ENCODE assay signal across 8 mouse cellular contexts in the genomic region with DNA sequence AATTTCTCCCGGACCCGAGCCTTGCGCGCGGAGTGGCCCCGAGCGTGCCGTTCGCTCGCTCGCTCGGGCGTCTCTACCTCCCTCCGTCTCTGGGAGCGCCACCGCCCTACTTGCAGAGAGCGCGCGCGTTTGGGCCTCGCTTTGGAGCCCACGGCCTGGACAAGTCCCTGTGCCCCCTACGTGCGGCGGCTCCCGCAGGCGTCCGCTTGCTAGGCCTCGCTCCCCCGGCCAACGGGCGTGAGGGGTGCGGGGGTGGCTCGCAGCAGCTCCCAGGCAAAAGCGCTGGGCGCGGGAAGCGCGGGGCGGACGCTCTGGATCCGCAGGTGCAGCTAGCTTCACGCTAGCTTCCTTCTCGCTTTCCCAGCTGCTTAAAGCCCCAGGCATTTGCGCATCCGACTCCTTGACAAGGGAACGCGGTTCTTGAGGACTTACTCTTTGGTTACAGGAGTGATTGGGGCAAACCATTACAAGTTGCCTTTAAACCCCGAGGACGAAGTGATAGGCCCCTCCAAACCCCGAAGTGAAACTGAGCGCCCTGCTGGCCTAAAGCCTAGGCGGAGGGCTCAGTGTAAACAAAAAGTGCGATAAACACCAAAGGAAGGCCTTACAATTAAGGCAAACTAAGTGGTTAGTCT.
DNase-seq lines count a peak whose midpoint lies in the region; ATAC-seq and TF ChIP-seq lines count a peak whose summit lies in the region.

No protein-coding gene starts in this region.

- peaks cover 11% of the 10 kb centered on the region; the same call in 1 of the 2 replicates for H3K27me3 ChIP-seq in intestine, postnatal 0 days (replicated peaks; ENCODE audit: control insufficient read depth, insufficient read depth, low read length)
- peaks cover 18% of the 10 kb centered on the region; the same call in 1 of the 2 replicates for H3K27me3 ChIP-seq in limb, embryonic 11.5 days (ENCODE audit: control insufficient read depth, insufficient read depth, low read length)
- H3K27me3 ChIP-seq in midbrain, embryonic 11.5 days (ENCODE audit: control insufficient read depth, insufficient read depth, low read length): peaks cover 47% of the 10 kb centered on the region

- TF ChIP-seq POLR2A in cortical plate, adult 2 months (IDR thresholded peaks at IDR 0.05; ENCODE audit: extremely low read depth, insufficient read depth, low read length): no peak

- intact Hi-C loops in gastrocnemius, postnatal 14 days (cut with DNase I; ENCODE audit: low total_unique reads): loop anchor here (5.0 kb wide), 1 partner anchor 36 kb away; no protein-coding TSS in a partner anchor

- ATAC-seq in intestine, postnatal 0 days: peak; percentile 63
- peak; percentile 24; the same call in 1 of the 2 replicates for ATAC-seq in limb, embryonic 11.5 days (ENCODE audit: insufficient number of reproducible peaks, low FRiP score, low TSS enrichment, low read depth)
- ATAC-seq in midbrain, embryonic 11.5 days (ENCODE audit: low FRiP score): peak; percentile 58

- WGBS in intestine, postnatal 0 days: under 1% methylated on average over 49 of the region's 54 CpGs
- under 1% methylated on average over 54 of the region's 54 CpGs for WGBS in limb, embryonic 11.5 days
- under 1% methylated on average over 54 of the region's 54 CpGs for WGBS in midbrain, embryonic 11.5 days

- H3K4me2 ChIP-seq in intestine, postnatal 0 days (replicated peaks; ENCODE audit: low read depth): peak overlapping the region; percentile 84
- H3K4me2 ChIP-seq in limb, embryonic 11.5 days (ENCODE audit: low read depth, severe bottlenecking): peak overlapping the region; percentile 65
- H3K4me2 ChIP-seq in midbrain, embryonic 11.5 days: peak overlapping the region; percentile 90

- no peaks in the 10 kb centered on the region for H3K9me3 ChIP-seq in intestine, postnatal 0 days (ENCODE audit: control insufficient read depth)
- H3K9me3 ChIP-seq in limb, embryonic 11.5 days (ENCODE audit: control insufficient read depth, low read length): no peaks in the 10 kb centered on the region
- no peaks in the 10 kb centered on the region for H3K9me3 ChIP-seq in midbrain, embryonic 11.5 days (ENCODE audit: control insufficient read depth, low read length)

- peak; percentile 45 for DNase-seq in ovary, adult 18-20 months (ENCODE audit: low spot score)
- DNase-seq in ovary, postnatal 10 days (ENCODE audit: low spot score): no peak
- peak; percentile 75 for DNase-seq in gastrocnemius, postnatal 14 days
- peak; percentile 80 for DNase-seq in limb, embryonic 11.5 days (ENCODE audit: low spot score)
- peak; percentile 97 for DNase-seq in midbrain, embryonic 11.5 days (ENCODE audit: low spot score, missing footprints)
- DNase-seq in spleen, postnatal 14 days (ENCODE audit: low spot score in 2 of 2): peak; percentile 53 to 64

- peak overlapping the region; percentile 99 for H3K27ac ChIP-seq in cortical plate, adult 2 months (ENCODE audit: insufficient read depth, low read length)
- peak overlapping the region; percentile 98 for H3K27ac ChIP-seq in intestine, postnatal 0 days (ENCODE audit: low read depth, low read length)
- peak overlapping the region; percentile 80 for H3K27ac ChIP-seq in limb, embryonic 11.5 days (replicated peaks; ENCODE audit: low read depth, low read length)
- peak overlapping the region; percentile 92 for H3K27ac ChIP-seq in midbrain, embryonic 11.5 days (ENCODE audit: low read depth, low read length)

- peak overlapping the region; percentile 79 for H3K4me3 ChIP-seq in cortical plate, adult 2 months (ENCODE audit: insufficient read depth, low read length)
- H3K4me3 ChIP-seq in intestine, postnatal 0 days (ENCODE audit: low read depth, low read length): peak overlapping the region; percentile 84
- H3K4me3 ChIP-seq in limb, embryonic 11.5 days (ENCODE audit: low read depth, low read length): peak overlapping the region; percentile 84
- peak overlapping the region; percentile 84 for H3K4me3 ChIP-seq in midbrain, embryonic 11.5 days (ENCODE audit: low read depth, low read length)

- peak overlapping the region; percentile 85 for H3K9ac ChIP-seq in intestine, postnatal 0 days (ENCODE audit: low read depth, low read length)
- H3K9ac ChIP-seq in limb, embryonic 11.5 days (ENCODE audit: low read length): peak overlapping the region; percentile 83
- H3K9ac ChIP-seq in midbrain, embryonic 11.5 days (ENCODE audit: low read length): peak overlapping the region; percentile 86

- H3K36me3 ChIP-seq in intestine, postnatal 0 days (ENCODE audit: control insufficient read depth, insufficient read depth): no peaks in the 10 kb centered on the region
- H3K36me3 ChIP-seq in limb, embryonic 11.5 days (ENCODE audit: control insufficient read depth, insufficient read depth, low read length): no peaks in the 10 kb centered on the region
- no peaks in the 10 kb centered on the region for H3K36me3 ChIP-seq in midbrain, embryonic 11.5 days (ENCODE audit: control insufficient read depth, insufficient read depth, low read length)

- TF ChIP-seq CTCF in cortical plate, adult 2 months (IDR thresholded peaks at IDR 0.05; ENCODE audit: extremely low read depth, insufficient read depth, low read length): no peak
- peak; percentile 40 for TF ChIP-seq CTCF in intestine, postnatal 0 days (IDR thresholded peaks at IDR 0.05; ENCODE audit: low read depth)

- no peaks in the 10 kb centered on the region; the same call in 1 of the 2 replicates for H3K4me1 ChIP-seq in cortical plate, adult 2 months (ENCODE audit: control insufficient read depth, insufficient read depth, low read length)
- H3K4me1 ChIP-seq in intestine, postnatal 0 days (replicated peaks; ENCODE audit: control insufficient read depth, insufficient read depth, low read length): peaks cover 8% of the 10 kb centered on the region; the same call in 1 of the 2 replicates
- peaks cover 31% of the 10 kb centered on the region for H3K4me1 ChIP-seq in limb, embryonic 11.5 days (ENCODE audit: control insufficient read depth, insufficient read depth, low read length)
- H3K4me1 ChIP-seq in midbrain, embryonic 11.5 days (ENCODE audit: control insufficient read depth, insufficient read depth, low read length): peaks cover 32% of the 10 kb centered on the region
